Mouse (Mus musculus) megakaryocyte progenitor cell, adult 5-6 weeks (primary cell): ENCODE results near the gene Rhox3h. TPM values are rescaled to one million over a fixed set of nuclear protein-coding genes. Genes with fewer than 3 reads are reported as not detected.
"Not testable (repeated sequence)": the region's sequence is repeated elsewhere in the genome, so short reads cannot be mapped to it uniquely, and the experiment has no call there.

Source experiments
- ATAC-seq: replicated peaks from 2 replicates; pipeline ENCODE4 v1.8.0; 2016; ENCODE audit warnings: mild to moderate bottlenecking, moderate TSS enrichment, inconsistent platforms; ENCODE audit not compliant: poor library complexity
- total RNA-seq, 2 experiments: library from RNA; stranded (forward) in 1 of 2; stranded (reverse) in 1 of 2; fragments of 157-497, 149-512 nt in 1 of 2; fragments of 200-1000 nt in 1 of 2; gene quantifications; 2 replicates each; pipeline versions ENCODE4 v1.2.3 to v1.2.4; 2015 to 2017

The Rhox3h gene
- not detected in 2 replicates for total RNA-seq (2015)
- total RNA-seq (2017) = not detected in 2 replicates

- not testable (repeated sequence) for ATAC-seq
Observed at GRCm38 (mm10) chrX:37668664-37669063, at the start of gene Rhox3h. Gene Rhox3h (minus strand): TSS chrX:37668764.

- no peak for ATAC-seq
Observed at GRCm38 (mm10) chrX:37701821-37702387, 33.3 kb upstream of the Rhox3h start.

- no peak for ATAC-seq
Observed at GRCm38 (mm10) chrX:37692261-37692660, 23.7 kb upstream of the Rhox3h start.

GRCm38 (mm10) chrX:37683031-37683715, 14.6 kb upstream of the Rhox3h start:
- no peak for ATAC-seq

GRCm38 (mm10) chrX:37673177-37673576, 4.6 kb upstream of the Rhox3h start, which contains the start of gene Rhox2h:
Gene Rhox2h (minus strand): TSS chrX:37673277.
- ATAC-seq = not testable (repeated sequence)

GRCm38 (mm10) chrX:37651227-37651626, 17.3 kb downstream of the Rhox3h start, which contains the start of gene Rhox4g:
Gene Rhox4g (minus strand): TSS chrX:37651327.
- not testable (repeated sequence) for ATAC-seq

- ATAC-seq = not testable (repeated sequence)
Observed at GRCm38 (mm10) chrX:37643370-37643769, 25.2 kb downstream of the Rhox3h start, which contains the start of gene Rhox2g. Gene Rhox2g (minus strand): TSS chrX:37643470.

- ATAC-seq = not testable (repeated sequence)
Observed at GRCm38 (mm10) chrX:37628512-37628911, 40.1 kb downstream of the Rhox3h start, which contains the start of gene Rhox3g. Gene Rhox3g (minus strand): TSS chrX:37628612.

Other genes with a start within 250 kb of the Rhox3h start
- gene Rhox4b, start 236.3 kb downstream of the Rhox3h start, total RNA-seq (2015) = not detected in 2 replicates
- gene Rhox4b, start 236.3 kb downstream of the Rhox3h start, total RNA-seq (2017) = not detected in 2 replicates
- gene Rhox2c, start 215.1 kb downstream of the Rhox3h start, total RNA-seq (2015) = not detected in 2 replicates
- gene Rhox2c, start 215.1 kb downstream of the Rhox3h start, total RNA-seq (2017) = not detected in 2 replicates
- gene Rhox3c, start 210.2 kb downstream of the Rhox3h start, total RNA-seq (2015) = not detected in 2 replicates
- not detected in 2 replicates for gene Rhox3c, start 210.2 kb downstream of the Rhox3h start, total RNA-seq (2017)
- not detected in 2 replicates for gene Rhox4c, start 188.4 kb downstream of the Rhox3h start, total RNA-seq (2015)
- gene Rhox4c, start 188.4 kb downstream of the Rhox3h start, total RNA-seq (2017) = not detected in 2 replicates
- gene Rhox2d, start 175.3 kb downstream of the Rhox3h start, total RNA-seq (2015) = not detected in 2 replicates
- gene Rhox2d, start 175.3 kb downstream of the Rhox3h start, total RNA-seq (2017) = not detected in 2 replicates
- not detected in 2 replicates for gene Rhox4d, start 154.4 kb downstream of the Rhox3h start, total RNA-seq (2015)
- gene Rhox4d, start 154.4 kb downstream of the Rhox3h start, total RNA-seq (2017) = not detected in 2 replicates
- not detected in 2 replicates for gene Rhox2e, start 138.3 kb downstream of the Rhox3h start, total RNA-seq (2015)
- gene Rhox2e, start 138.3 kb downstream of the Rhox3h start, total RNA-seq (2017) = not detected in 2 replicates
- not detected in 2 replicates for gene Rhox3e, start 126.7 kb downstream of the Rhox3h start, total RNA-seq (2015)
- not detected in 2 replicates for gene Rhox3e, start 126.7 kb downstream of the Rhox3h start, total RNA-seq (2017)
- gene Rhox4e, start 111.4 kb downstream of the Rhox3h start, total RNA-seq (2015) = not detected in 2 replicates
- not detected in 2 replicates for gene Rhox4e, start 111.4 kb downstream of the Rhox3h start, total RNA-seq (2017)
- not detected in 2 replicates for gene Rhox2f, start 97.4 kb downstream of the Rhox3h start, total RNA-seq (2015)
- not detected in 2 replicates for gene Rhox2f, start 97.4 kb downstream of the Rhox3h start, total RNA-seq (2017)
- gene Rhox3f, start 87.8 kb downstream of the Rhox3h start, total RNA-seq (2015) = not detected in 2 replicates
- not detected in 2 replicates for gene Rhox3f, start 87.8 kb downstream of the Rhox3h start, total RNA-seq (2017)
- not detected in 2 replicates for gene Rhox4f, start 61.1 kb downstream of the Rhox3h start, total RNA-seq (2015)
- gene Rhox4f, start 61.1 kb downstream of the Rhox3h start, total RNA-seq (2017) = not detected in 2 replicates
- not detected in 2 replicates for gene Rhox3g, start 40.2 kb downstream of the Rhox3h start, total RNA-seq (2015)
- not detected in 2 replicates for gene Rhox3g, start 40.2 kb downstream of the Rhox3h start, total RNA-seq (2017)
- gene Rhox2g, start 25.3 kb downstream of the Rhox3h start, total RNA-seq (2015) = not detected in 2 replicates
- gene Rhox2g, start 25.3 kb downstream of the Rhox3h start, total RNA-seq (2017) = not detected in 2 replicates
- not detected in 2 replicates for gene Rhox4g, start 17.4 kb downstream of the Rhox3h start, total RNA-seq (2015)
- gene Rhox4g, start 17.4 kb downstream of the Rhox3h start, total RNA-seq (2017) = not detected in 2 replicates
- gene Rhox2h, start 4.5 kb upstream of the Rhox3h start, total RNA-seq (2015) = not detected in 2 replicates
- gene Rhox2h, start 4.5 kb upstream of the Rhox3h start, total RNA-seq (2017) = not detected in 2 replicates
- not detected in 2 replicates for gene Rhox5, start 136.1 kb upstream of the Rhox3h start, total RNA-seq (2015)
- gene Rhox5, start 136.1 kb upstream of the Rhox3h start, total RNA-seq (2017) = not detected in 2 replicates
- not detected in 2 replicates for gene Rhox6, start 158.1 kb upstream of the Rhox3h start, total RNA-seq (2015)
- gene Rhox6, start 158.1 kb upstream of the Rhox3h start, total RNA-seq (2017) = not detected in 2 replicates
- not detected in 2 replicates for gene Rhox7a, start 162.9 kb upstream of the Rhox3h start, total RNA-seq (2015)
- gene Rhox7a, start 162.9 kb upstream of the Rhox3h start, total RNA-seq (2017) = not detected in 2 replicates
- not detected in 2 replicates for gene Rhox8, start 210.2 kb upstream of the Rhox3h start, total RNA-seq (2015)
- not detected in 2 replicates for gene Rhox8, start 210.2 kb upstream of the Rhox3h start, total RNA-seq (2017)
- not detected in 2 replicates for gene Rhox7b, start 228.5 kb upstream of the Rhox3h start, total RNA-seq (2015)
- not detected in 2 replicates for gene Rhox7b, start 228.5 kb upstream of the Rhox3h start, total RNA-seq (2017)
- gene Rhox9, start 233.0 kb upstream of the Rhox3h start, total RNA-seq (2015) = not detected in 2 replicates
- gene Rhox9, start 233.0 kb upstream of the Rhox3h start, total RNA-seq (2017) = not detected in 2 replicates